Mouse (Mus musculus) layer of hippocampus, postnatal 25 days (tissue): Measurements from ENCODE around the gene Olfr1246. TPM values are rescaled to one million over a fixed set of nuclear protein-coding genes. Genes with fewer than 3 reads are reported as not detected.
"Not testable (repeated sequence)": the region's sequence is repeated elsewhere in the genome, so short reads cannot be mapped to it uniquely, and the experiment has no call there.

Experiments
- DNase-seq, 2 experiments: peaks; one replicate each; pipeline ENCODE4 v3.0.0; 2022; ENCODE audit warnings: mixed read lengths in 2 of 2, low spot score in 1 of 2; ENCODE audit errors: extremely low spot score in 1 of 2
- total RNA-seq, 2 experiments: library from RNA; stranded (reverse); gene quantifications; 2 replicates each; pipeline ENCODE4 v1.2.3; 2021

Olfr1246 gene
- not detected for total RNA-seq

- no peak for DNase-seq
Measured at GRCm38 (mm10) chr2:89593057-89593456, at the start of gene Olfr1246. TSS of gene Olfr1246 (minus strand) at chr2:89593157.

- DNase-seq, result no peak
Measured at GRCm38 (mm10) chr2:89634883-89635282, 41.9 kb upstream of the Olfr1246 start, which contains the start of gene Olfr1249. TSS of gene Olfr1249 (minus strand) at chr2:89634983.

GRCm38 (mm10) chr2:89618145-89618544 lies 25.2 kb upstream of the Olfr1246 start, which contains the start of gene Olfr1248:
TSS of gene Olfr1248 (minus strand) at chr2:89618245.
- not testable (repeated sequence) for DNase-seq

- no peak for DNase-seq
Measured at GRCm38 (mm10) chr2:89614030-89614429, 21.1 kb upstream of the Olfr1246 start, which contains the start of gene Olfr1247. TSS of gene Olfr1247 (minus strand) at chr2:89614130.

GRCm38 (mm10) chr2:89578347-89578746 lies 14.6 kb downstream of the Olfr1246 start, which contains the start of gene Olfr1245:
TSS of gene Olfr1245 (minus strand) at chr2:89578447.
- no peak for DNase-seq

GRCm38 (mm10) chr2:89562706-89563105 lies 30.3 kb downstream of the Olfr1246 start:
- DNase-seq, result not testable (repeated sequence)

- DNase-seq, result no peak
Measured at GRCm38 (mm10) chr2:89544516-89544915, 48.4 kb downstream of the Olfr1246 start.

- no peak for DNase-seq
Measured at GRCm38 (mm10) chr2:89539923-89540322, 53.0 kb downstream of the Olfr1246 start.

Other genes starting within 250 kb of the Olfr1246 start
- gene Olfr1234, start 228.3 kb downstream of the Olfr1246 start, total RNA-seq, result not detected
- not detected for gene Olfr1238, start 183.5 kb downstream of the Olfr1246 start, total RNA-seq
- not detected for gene Olfr1239, start 172.8 kb downstream of the Olfr1246 start, total RNA-seq
- not detected for gene Olfr1240, start 150.2 kb downstream of the Olfr1246 start, total RNA-seq
- gene Olfr1241, start 106.0 kb downstream of the Olfr1246 start, total RNA-seq, result not detected
- not detected for gene Olfr1242, start 94.8 kb downstream of the Olfr1246 start, total RNA-seq
- gene Olfr1243, start 61.7 kb downstream of the Olfr1246 start, total RNA-seq, result not detected
- gene Olfr1245, start 14.7 kb downstream of the Olfr1246 start, total RNA-seq, result not detected
- gene Olfr1247, start 21.0 kb upstream of the Olfr1246 start, total RNA-seq, result not detected
- gene Olfr1248, start 25.1 kb upstream of the Olfr1246 start, total RNA-seq, result not detected
- gene Olfr1249, start 41.8 kb upstream of the Olfr1246 start, total RNA-seq, result not detected
- gene Olfr1250, start 68.3 kb upstream of the Olfr1246 start, total RNA-seq, result not detected
- gene Olfr1251, start 78.8 kb upstream of the Olfr1246 start, total RNA-seq, result not detected
- not detected for gene Olfr1252, start 131.9 kb upstream of the Olfr1246 start, total RNA-seq
- not detected for gene Olfr1253, start 163.9 kb upstream of the Olfr1246 start, total RNA-seq
- not detected for gene Olfr1254, start 200.5 kb upstream of the Olfr1246 start, total RNA-seq
- not detected for gene Olfr1255, start 218.9 kb upstream of the Olfr1246 start, total RNA-seq
- gene Olfr1256, start 248.4 kb upstream of the Olfr1246 start, total RNA-seq, result not detected